21 mouse cellular contexts compared by ENCODE assay signal in the genomic region with DNA sequence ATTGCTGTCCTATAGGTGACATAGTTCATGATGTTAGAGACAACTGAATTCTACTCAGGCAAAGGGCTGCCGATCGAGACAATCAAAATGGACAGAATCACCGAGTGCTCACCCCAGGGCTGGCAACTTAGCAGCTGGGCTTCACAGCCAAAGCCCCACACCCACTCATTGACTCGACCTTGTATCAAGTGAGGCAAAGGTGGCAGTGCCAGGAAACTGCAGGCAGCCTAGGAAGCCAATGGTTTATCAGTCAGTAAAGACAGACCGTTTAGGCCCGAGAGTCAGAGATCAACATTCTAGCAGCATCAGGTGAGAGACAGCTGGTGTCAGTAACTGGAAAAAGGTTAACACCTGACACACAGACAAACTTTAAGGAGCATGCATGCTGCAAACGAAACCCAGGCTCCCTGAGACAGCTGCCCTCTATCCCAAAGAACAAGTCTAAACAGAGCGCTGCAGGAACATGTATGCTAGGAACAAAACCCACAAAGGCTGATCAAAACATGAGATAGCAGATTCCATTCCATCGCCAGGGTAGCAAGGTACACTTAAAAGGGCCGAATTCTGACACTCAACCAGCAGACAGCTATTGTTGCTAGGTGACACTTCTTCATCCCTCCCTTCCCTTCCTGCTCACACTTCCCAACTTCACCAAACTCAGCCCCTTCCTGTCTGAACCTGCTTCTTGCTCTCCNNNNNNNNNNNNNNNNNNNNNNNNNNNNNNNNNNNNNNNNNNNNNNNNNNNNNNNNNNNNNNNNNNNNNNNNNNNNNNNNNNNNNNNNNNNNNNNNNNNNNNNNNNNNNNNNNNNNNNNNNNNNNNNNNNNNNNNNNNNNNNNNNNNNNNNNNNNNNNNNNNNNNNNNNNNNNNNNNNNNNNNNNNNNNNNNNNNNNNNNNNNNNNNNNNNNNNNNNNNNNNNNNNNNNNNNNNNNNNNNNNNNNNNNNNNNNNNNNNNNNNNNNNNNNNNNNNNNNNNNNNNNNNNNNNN. TPM values are rescaled to one million over a fixed set of nuclear protein-coding genes. Genes with fewer than 3 reads are reported as not detected.
DNase-seq lines count a peak whose midpoint lies in the region; ATAC-seq and TF ChIP-seq lines count a peak whose summit lies in the region.
"Had no signal": no experiment of that assay in that cellular context is flagged by ENCODE, and none has a peak within 500 bp of the region (broad histone marks: within the 10 kb centered on the region; RNA-seq: fewer than 3 reads in every experiment).

No protein-coding gene starts in this region.

- peak; percentile 51 for TF ChIP-seq EP300 in stomach, postnatal 0 days (optimal IDR thresholded peaks at IDR 0.05)

- no peaks in the 10 kb centered on the region for H3K4me1 ChIP-seq in heart, embryonic 15.5 days (replicated peaks)
- no peaks in the 10 kb centered on the region for H3K4me1 ChIP-seq in stomach, postnatal 0 days (replicated peaks; ENCODE audit: control insufficient read depth, insufficient read depth)
- H3K4me1 ChIP-seq: intestine, embryonic 15.5 days; kidney, embryonic 15.5 days had no signal

- H3K9me3 ChIP-seq in heart, embryonic 15.5 days (replicated peaks), result no peaks in the 10 kb centered on the region
- H3K9me3 ChIP-seq in stomach, postnatal 0 days (ENCODE audit: control insufficient read depth, low read length), result no peaks in the 10 kb centered on the region
- H3K9me3 ChIP-seq: G1E; intestine, embryonic 15.5 days; kidney, embryonic 15.5 days; liver, embryonic 13.5 days; lung, embryonic 15.5 days had no signal

- no peak overlapping the region for H3K4me3 ChIP-seq in heart, embryonic 15.5 days
- H3K4me3 ChIP-seq in stomach, postnatal 0 days (ENCODE audit: low read depth, low read length), result no peak overlapping the region
- H3K4me3 ChIP-seq: forebrain, embryonic 10.5 days; intestine, embryonic 15.5 days; kidney, embryonic 15.5 days; liver, embryonic 13.5 days; lung, embryonic 15.5 days had no signal

- 0 out of 2 replicates have a peak, but pooled peaks have one; percentile 18 for ATAC-seq in heart, embryonic 15.5 days (replicated peaks; ENCODE audit: insufficient number of reproducible peaks, insufficient read depth, low FRiP score, low read depth)
- ATAC-seq in stomach, postnatal 0 days (ENCODE audit: low FRiP score, low TSS enrichment), result peak; percentile 79
- ATAC-seq: CD4-positive, CD25-positive, alpha-beta regulatory T cell, adult 4 months; intestine, embryonic 15.5 days; midbrain, embryonic 16.5 days had no signal

- no peak for TF ChIP-seq CTCF in stomach, postnatal 0 days (IDR thresholded peaks at IDR 0.05; ENCODE audit: low read depth)

- H3K27me3 ChIP-seq in heart, embryonic 15.5 days, result no peaks in the 10 kb centered on the region
- no peaks in the 10 kb centered on the region for H3K27me3 ChIP-seq in stomach, postnatal 0 days (ENCODE audit: control insufficient read depth, insufficient read depth, low read length)
- H3K27me3 ChIP-seq: intestine, embryonic 15.5 days; kidney, embryonic 15.5 days; liver, embryonic 13.5 days; lung, embryonic 15.5 days had no signal

- DNase-seq in adrenal gland, postnatal 10 days, result peak; percentile 16
- no peak for DNase-seq in adrenal gland, adult 2 months
- no peak for DNase-seq in heart, postnatal 36 days
- DNase-seq in urinary bladder, adult 18-20 months (ENCODE audit: low spot score in 2 of 2), result peak; percentile 42
- DNase-seq in urinary bladder, postnatal 25 days (ENCODE audit: low spot score), result no peak
- no peak for DNase-seq in stomach, postnatal 0 days (ENCODE audit: low spot score)
- DNase-seq in ovary, postnatal 14 days (ENCODE audit: low spot score), result no peak
- DNase-seq: cerebellum, postnatal 10 days; gastrocnemius, postnatal 10 days; layer of hippocampus, postnatal 36 days; liver, embryonic 13.5 days; thymus, adult 2 months had no signal

- no peak overlapping the region for H3K27ac ChIP-seq in heart, embryonic 15.5 days
- peak overlapping the region; percentile 75 for H3K27ac ChIP-seq in stomach, postnatal 0 days (replicated peaks)
- H3K27ac ChIP-seq: forebrain, embryonic 10.5 days; hindbrain, embryonic 14.5 days; intestine, embryonic 15.5 days; kidney, embryonic 15.5 days; liver, embryonic 13.5 days; lung, embryonic 15.5 days had no signal

- H3K4me2 ChIP-seq in heart, embryonic 15.5 days, result no peak overlapping the region
- H3K4me2 ChIP-seq in stomach, postnatal 0 days (replicated peaks; ENCODE audit: low read depth), result no peak overlapping the region
- H3K4me2 ChIP-seq: hindbrain, embryonic 14.5 days; intestine, embryonic 15.5 days; kidney, embryonic 15.5 days; liver, embryonic 13.5 days; lung, embryonic 15.5 days had no signal

- no peak overlapping the region for H3K9ac ChIP-seq in heart, embryonic 15.5 days
- H3K9ac ChIP-seq in stomach, postnatal 0 days (ENCODE audit: low read length), result no peak overlapping the region
- H3K9ac ChIP-seq: hindbrain, embryonic 14.5 days; intestine, embryonic 15.5 days; kidney, embryonic 15.5 days; liver, embryonic 13.5 days; lung, embryonic 15.5 days had no signal

- no peaks in the 10 kb centered on the region for H3K36me3 ChIP-seq in heart, embryonic 15.5 days
- no peaks in the 10 kb centered on the region for H3K36me3 ChIP-seq in stomach, postnatal 0 days (ENCODE audit: control insufficient read depth, insufficient read depth, low read length)
- H3K36me3 ChIP-seq: intestine, embryonic 15.5 days; kidney, embryonic 15.5 days; lung, embryonic 15.5 days had no signal

- 52% methylated on average over 10 of the region's 10 CpGs for WGBS in heart, embryonic 15.5 days
- 48% methylated on average over 10 of the region's 10 CpGs for WGBS in stomach, postnatal 0 days

- intact Hi-C loops in heart, postnatal 36 days (cut with DNase I), result loop anchor here (10.0 kb wide), 1 partner anchor 900 kb away; no protein-coding TSS in a partner anchor

RNA-seq across cellular contexts. Expression of a gene that starts 5.7 kb away (rescaled TPM):
- total RNA-seq in adrenal gland, postnatal 10 days (2021), result 1 to 10 TPM; 6.6 to 7.1 TPM
- 1 to 10 TPM; 2.6 to 3.9 TPM for total RNA-seq in adrenal gland, adult 2 months (2021)
- 2.2 and 2.3 TPM in 2 replicates for polyA plus RNA-seq in adrenal gland, adult 2 months (2012; rRNA removed)
- 4.1 and 4.7 TPM in 2 replicates for polyA plus RNA-seq in heart, embryonic 15.5 days (2015; fragmentation: Nextera tagmentation; extraction: Ambion mirVana)
- total RNA-seq in heart, postnatal 36 days (2021), result 1 to 10 TPM; 1.1 TPM
- 18.3 and 20.2 TPM in 2 replicates for polyA plus RNA-seq in stomach, postnatal 0 days (2015; fragmentation: Nextera tagmentation; extraction: Ambion mirVana)

RNA-seq across cellular contexts. Expression of a gene that starts 45.0 kb away (rescaled TPM):
- 1 to 10 TPM in 1 of 2 experiments, under 1 TPM in 1; 0.85 to 1.1 TPM for total RNA-seq in adrenal gland, postnatal 10 days (2021)
- total RNA-seq in adrenal gland, adult 2 months (2021), result 1 to 10 TPM in 1 of 2 experiments, under 1 TPM in 1; 0.97 to 1.3 TPM
- 0.83 and 1.3 TPM in 2 replicates for polyA plus RNA-seq in adrenal gland, adult 2 months (2012; rRNA removed)
- polyA plus RNA-seq in heart, embryonic 15.5 days (2015; fragmentation: Nextera tagmentation; extraction: Ambion mirVana), result 0.53 and 1.3 TPM in 2 replicates
- total RNA-seq in heart, postnatal 36 days (2021), result 1 to 10 TPM; 1.2 to 1.7 TPM
- 1.2 TPM in 2 replicates for polyA plus RNA-seq in stomach, postnatal 0 days (2015; fragmentation: Nextera tagmentation; extraction: Ambion mirVana)
- total RNA-seq: G1E had no signal
- polyA plus RNA-seq: CD4-positive, CD25-positive, alpha-beta regulatory T cell, adult 4 months; G1E had no signal

Comparison
In these comparisons a context has a peak if more than half of its experiments do, and no peak if none do; other contexts are left out.
1. DNase-seq: peak in adrenal gland, postnatal 10 days (single experiment) and urinary bladder, adult 18-20 months (2 of 2); none in adrenal gland, adult 2 months (single experiment), heart, postnatal 36 days (0 of 2), urinary bladder, postnatal 25 days (single experiment), stomach, postnatal 0 days (single experiment) and ovary, postnatal 14 days (single experiment).